Mouse (Mus musculus) megakaryocyte, embryonic 14.5 days (primary cell): ENCODE measurements around the gene Celf2. TPM values are rescaled to one million over a fixed set of nuclear protein-coding genes. Genes with fewer than 3 reads are reported as not detected.

Experiments
- H3K27me3 ChIP-seq: replicated peaks from 2 replicates; pipeline ENCODE3; 2012; ENCODE audit warnings: inconsistent platforms
- H3K36me3 ChIP-seq: replicated peaks from 2 replicates; pipeline ENCODE3; 2012; ENCODE audit warnings: low read length, inconsistent platforms, mixed read lengths
- H3K4me1 ChIP-seq: 2 replicates; pipeline ENCODE4 v1.6.1; 2012; ENCODE audit warnings: inconsistent platforms
- H3K4me3 ChIP-seq: replicated peaks from 2 replicates; pipeline ENCODE3; 2012; ENCODE audit warnings: moderate library complexity, mild to moderate bottlenecking, inconsistent platforms
- H3K9me3 ChIP-seq: 2 replicates; pipeline ENCODE4 v1.6.1; 2012; ENCODE audit warnings: inconsistent platforms
- FLI1 ChIP-seq: IDR thresholded peaks from 2 replicates; pipeline ENCODE4 v1.6.1; 2012; ENCODE audit warnings: low read length, inconsistent platforms, mixed read lengths
- GATA1 ChIP-seq: IDR thresholded peaks from 3 replicates; pipeline ENCODE4 v1.6.1; 2012; ENCODE audit warnings: mixed read lengths, low read length, inconsistent platforms, borderline replicate concordance
- polyA plus RNA-seq: library from polyadenylated mRNA; stranded (reverse); fragments of >175 nt; gene quantifications from 2 replicates; pipeline ENCODE4 v1.2.3, GENCODE M21; 2012; ENCODE audit warnings: low replicate concordance; ENCODE audit not compliant: insufficient read depth

Gene Celf2
- polyA plus RNA-seq, 1 experiment = 4.8 TPM

DNA sequence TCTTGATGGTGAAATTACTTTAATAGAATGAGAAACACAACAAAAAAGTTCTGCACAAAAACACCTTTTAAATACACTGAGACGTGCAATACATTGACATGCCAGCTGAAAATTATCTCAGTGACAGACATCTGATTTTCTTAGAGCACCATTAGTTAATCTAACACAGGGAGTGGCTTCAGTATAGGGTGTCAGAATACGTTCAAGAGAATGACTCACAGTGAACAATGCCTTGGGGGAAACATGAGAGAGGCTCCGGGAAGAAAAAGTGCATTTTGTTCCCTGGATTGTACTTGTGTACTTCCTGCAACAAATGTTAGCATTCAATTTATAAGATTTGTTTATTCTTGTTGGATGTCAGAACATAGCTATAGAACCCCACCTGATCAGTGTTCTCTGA, 487.2 kb downstream of the Celf2 start:
- Histone ChIP-seq H3K4me1 (no peaks in the 10 kb centered on the region), H3K4me3 (no peak overlapping the region), H3K27me3 (no peaks in the 10 kb centered on the region), H3K9me3 (peaks cover 9% of the 10 kb centered on the region), H3K36me3 (no peaks in the 10 kb centered on the region)
- no peak for TF ChIP-seq GATA1

DNA sequence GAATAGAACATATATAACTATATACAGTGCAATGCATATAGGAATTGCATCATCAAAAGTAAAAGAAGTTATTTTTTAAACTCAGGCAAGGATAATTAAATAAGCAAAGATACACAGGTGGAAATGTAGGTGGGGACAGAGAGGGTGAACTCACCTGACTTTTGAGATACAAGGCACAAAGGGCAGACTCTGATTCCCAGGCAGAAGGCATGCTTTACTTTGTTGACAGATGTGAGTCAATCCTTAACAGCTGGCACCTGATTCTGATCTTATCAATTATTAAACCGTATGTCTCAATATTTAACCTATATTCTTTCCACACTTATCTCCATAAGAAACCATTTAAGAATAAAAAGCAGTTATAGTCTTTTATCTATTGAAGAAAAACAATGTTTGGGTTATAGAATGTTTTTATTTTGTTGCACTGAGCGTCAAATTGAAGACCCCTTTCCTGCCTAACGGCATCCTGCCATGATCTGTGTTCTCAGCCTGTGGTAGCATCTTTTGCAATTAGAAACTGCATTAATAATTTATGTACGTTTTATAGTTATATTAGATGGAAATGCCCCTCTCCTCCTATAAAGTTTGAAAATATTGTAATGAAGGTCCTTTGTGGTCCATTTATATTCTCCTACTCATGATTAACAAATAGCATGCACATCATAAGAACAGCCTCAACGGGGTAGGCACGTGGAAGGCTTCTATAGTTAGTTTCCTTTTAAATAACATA, 491.8 kb downstream of the Celf2 start:
- Histone ChIP-seq H3K27me3 (no peaks in the 10 kb centered on the region), H3K36me3 (no peaks in the 10 kb centered on the region), H3K4me1 (no peaks in the 10 kb centered on the region), H3K4me3 (no peak overlapping the region), H3K9me3 (peaks cover 9% of the 10 kb centered on the region)
- TF ChIP-seq GATA1 (no peak), FLI1 (no peak)

DNA sequence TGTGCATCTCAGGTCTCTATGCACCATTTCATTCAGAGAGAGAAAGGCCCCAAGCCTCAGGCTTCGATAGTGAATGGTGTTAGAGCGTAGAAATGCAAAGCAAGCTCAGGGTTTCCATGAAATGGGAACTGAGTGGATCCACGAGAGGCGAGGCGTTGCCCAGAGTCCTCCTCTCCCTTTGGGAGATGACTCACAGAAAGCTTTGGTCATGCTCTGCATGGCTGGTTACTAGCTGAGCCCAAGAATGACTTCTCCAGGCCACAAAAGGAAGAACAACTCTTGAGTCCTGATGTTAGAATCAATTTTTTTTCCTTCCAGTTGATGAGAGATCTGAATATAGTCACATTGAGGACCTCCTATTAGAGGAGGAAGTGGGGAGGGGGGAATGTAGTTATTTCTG, 496.2 kb downstream of the Celf2 start:
- Histone ChIP-seq H3K36me3 (no peaks in the 10 kb centered on the region), H3K27me3 (no peaks in the 10 kb centered on the region), H3K4me3 (no peak overlapping the region), H3K9me3 (no peaks in the 10 kb centered on the region), H3K4me1 (no peaks in the 10 kb centered on the region)
- TF ChIP-seq GATA1 (no peak), FLI1 (no peak)

DNA sequence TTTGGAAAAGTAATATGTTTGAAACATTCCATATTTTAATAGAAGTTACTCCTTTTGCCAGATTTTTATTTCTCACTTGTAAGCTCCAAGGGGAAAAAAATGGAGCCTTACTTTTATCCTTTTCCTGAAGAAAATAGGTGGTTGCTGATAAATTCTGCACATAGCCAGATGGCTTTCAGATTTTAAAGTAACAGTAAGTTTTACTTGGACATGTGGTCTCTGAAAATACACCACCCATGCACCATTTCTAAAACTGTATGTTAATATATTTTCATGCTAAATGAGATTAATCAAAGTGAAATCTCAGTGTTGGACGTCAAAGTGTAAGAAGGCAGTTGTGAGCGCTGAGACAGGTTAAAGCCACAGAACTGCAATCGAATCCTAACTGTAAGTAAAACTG, 502.5 kb downstream of the Celf2 start:
- TF ChIP-seq GATA1 (no peak), FLI1 (no peak)
- Histone ChIP-seq H3K27me3 (no peaks in the 10 kb centered on the region), H3K4me1 (peaks cover 3% of the 10 kb centered on the region; the same call in 1 of the 2 replicates), H3K4me3 (no peak overlapping the region), H3K9me3 (no peaks in the 10 kb centered on the region), H3K36me3 (no peaks in the 10 kb centered on the region)

DNA sequence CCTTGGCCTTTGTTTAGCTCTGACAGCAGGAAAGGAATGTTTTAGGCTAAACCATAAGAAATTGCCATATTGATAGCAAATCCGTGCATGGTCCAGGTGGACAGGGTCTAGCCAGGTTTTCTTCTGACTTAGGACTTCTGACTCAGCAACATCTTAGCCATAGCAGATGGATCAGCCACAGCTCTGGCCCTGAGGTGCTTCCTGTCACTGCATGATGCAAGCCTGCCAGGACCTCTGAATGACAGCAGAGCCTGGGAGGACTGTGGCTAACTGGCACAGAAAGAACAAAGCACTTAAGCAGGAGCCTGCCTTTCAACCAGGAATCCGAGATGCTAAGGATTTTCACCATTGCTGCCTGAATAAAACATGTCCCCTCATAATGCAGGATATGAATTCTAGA, 507.4 kb downstream of the Celf2 start:
- H3K9me3 ChIP-seq = peaks cover 7% of the 10 kb centered on the region
- H3K4me3 ChIP-seq = no peak overlapping the region
- no peak for TF ChIP-seq FLI1
- no peak for TF ChIP-seq GATA1
- no peaks in the 10 kb centered on the region for H3K36me3 ChIP-seq
- no peaks in the 10 kb centered on the region for H3K27me3 ChIP-seq
- peaks cover 4% of the 10 kb centered on the region; the same call in 1 of the 2 replicates for H3K4me1 ChIP-seq

DNA sequence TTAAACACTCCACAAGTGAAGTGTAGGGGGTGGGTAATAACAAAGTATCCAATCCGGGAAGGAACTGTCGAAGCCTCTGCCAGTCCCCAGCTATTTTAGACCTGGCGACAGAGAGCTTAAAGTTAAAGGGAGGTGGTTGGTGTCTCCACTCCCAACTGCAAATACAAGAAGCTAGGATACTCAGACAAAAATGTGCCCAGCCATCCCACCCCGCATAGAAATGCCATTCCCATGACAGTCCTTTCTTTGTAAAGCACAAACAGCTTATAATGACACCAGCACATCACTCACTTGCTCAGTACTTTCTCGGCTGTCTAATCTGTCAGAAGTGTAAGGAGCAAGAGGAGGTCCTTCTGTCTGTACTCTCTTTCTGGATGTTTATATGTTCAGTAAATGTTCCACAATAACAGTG, 518.3 kb downstream of the Celf2 start:
- Histone ChIP-seq H3K4me1 (no peaks in the 10 kb centered on the region), H3K27me3 (no peaks in the 10 kb centered on the region), H3K9me3 (no peaks in the 10 kb centered on the region), H3K4me3 (no peak overlapping the region), H3K36me3 (no peaks in the 10 kb centered on the region)
- TF ChIP-seq FLI1 = no peak
- no peak for TF ChIP-seq GATA1

DNA sequence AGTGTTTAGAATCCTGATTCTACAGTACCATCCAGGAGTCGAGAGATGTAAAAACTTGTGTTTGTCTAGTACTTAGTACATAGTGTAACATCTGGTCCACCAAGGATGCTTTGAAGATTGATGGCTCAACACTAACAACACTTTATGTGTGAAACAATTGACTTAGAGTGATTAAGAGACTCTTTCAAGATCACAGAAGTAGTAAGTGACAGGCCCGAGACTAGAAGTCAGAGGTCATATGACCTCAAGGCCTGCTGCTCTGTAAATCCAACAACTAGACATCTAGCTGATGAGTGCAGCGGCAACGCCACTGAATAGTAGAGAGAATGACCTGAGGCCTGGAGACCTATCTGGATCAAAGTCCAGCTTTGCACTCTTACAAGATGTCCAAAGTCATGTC, 523.7 kb downstream of the Celf2 start:
- H3K36me3 ChIP-seq = no peaks in the 10 kb centered on the region
- H3K27me3 ChIP-seq = no peaks in the 10 kb centered on the region
- no peaks in the 10 kb centered on the region for H3K9me3 ChIP-seq
- no peaks in the 10 kb centered on the region for H3K4me1 ChIP-seq
- H3K4me3 ChIP-seq = no peak overlapping the region
- TF ChIP-seq GATA1 = no peak
- no peak for TF ChIP-seq FLI1

DNA sequence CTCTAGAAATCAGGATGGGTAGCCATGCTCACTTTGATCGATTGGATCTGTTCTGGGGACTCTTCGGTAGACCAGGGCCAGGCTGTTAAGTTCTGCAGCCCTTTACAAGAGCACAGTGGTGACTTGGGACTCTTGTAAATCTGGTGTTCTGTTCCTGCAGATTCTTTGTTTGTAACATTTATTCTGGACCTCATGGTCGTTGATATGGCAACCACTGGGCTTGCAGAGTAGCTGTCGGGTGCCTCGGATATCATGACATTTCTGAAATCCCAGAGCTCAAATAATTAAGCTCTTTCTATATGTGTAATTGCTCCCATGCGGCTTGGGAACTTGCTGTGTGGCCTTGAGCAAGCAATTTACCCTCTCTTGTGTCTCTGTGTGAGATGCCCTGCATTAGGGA, 525.5 kb downstream of the Celf2 start:
- Histone ChIP-seq H3K27me3 (no peaks in the 10 kb centered on the region), H3K4me1 (no peaks in the 10 kb centered on the region), H3K36me3 (no peaks in the 10 kb centered on the region), H3K9me3 (no peaks in the 10 kb centered on the region), H3K4me3 (no peak overlapping the region)
- no peak for TF ChIP-seq FLI1
- TF ChIP-seq GATA1 = no peak

DNA sequence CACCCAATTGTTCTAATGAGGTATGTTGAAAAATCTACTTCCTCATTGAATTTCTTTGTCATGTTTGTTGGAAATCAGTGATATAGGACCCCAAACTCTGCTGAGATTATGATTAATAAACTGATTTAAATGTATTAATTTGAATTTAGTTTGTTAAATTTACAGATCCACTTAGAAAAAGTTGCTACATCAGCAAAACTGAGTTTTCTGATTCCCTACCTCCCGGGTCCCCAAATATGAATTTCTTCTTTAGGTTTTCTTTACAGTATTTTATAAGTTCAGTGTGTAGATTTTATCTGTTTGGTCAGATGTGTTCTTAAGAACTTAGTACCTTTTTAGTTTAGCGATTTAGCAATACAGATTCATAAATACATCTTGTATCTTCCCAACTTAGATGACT, 533.1 kb downstream of the Celf2 start:
- TF ChIP-seq FLI1 (no peak), GATA1 (no peak)
- no peak overlapping the region for H3K4me3 ChIP-seq
- H3K27me3 ChIP-seq = no peaks in the 10 kb centered on the region
- no peaks in the 10 kb centered on the region for H3K36me3 ChIP-seq
- H3K9me3 ChIP-seq = no peaks in the 10 kb centered on the region
- no peaks in the 10 kb centered on the region for H3K4me1 ChIP-seq

DNA sequence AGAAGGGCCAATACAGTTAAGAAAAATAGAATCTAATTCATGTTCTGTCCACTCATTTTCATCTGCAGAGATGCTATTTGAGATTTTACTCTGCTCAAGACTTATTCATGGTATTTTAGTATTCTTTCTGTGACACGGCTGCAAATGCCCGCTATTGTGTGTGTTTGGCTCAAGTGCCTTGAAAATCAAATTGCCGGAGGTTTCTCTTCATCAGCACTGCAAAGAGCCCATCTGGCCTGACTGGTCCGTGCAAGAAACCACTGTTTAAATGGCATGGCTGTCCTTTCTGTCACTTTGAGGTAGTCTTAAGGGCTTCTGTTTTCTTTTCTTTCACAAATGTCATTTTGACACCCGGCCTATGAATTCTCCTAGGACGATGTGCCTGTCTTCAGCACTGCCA, 540.1 kb downstream of the Celf2 start:
- no peaks in the 10 kb centered on the region for H3K4me1 ChIP-seq
- no peaks in the 10 kb centered on the region for H3K36me3 ChIP-seq
- H3K9me3 ChIP-seq = no peaks in the 10 kb centered on the region
- H3K4me3 ChIP-seq = no peak overlapping the region
- TF ChIP-seq FLI1 (no peak), GATA1 (no peak)
- no peaks in the 10 kb centered on the region for H3K27me3 ChIP-seq

DNA sequence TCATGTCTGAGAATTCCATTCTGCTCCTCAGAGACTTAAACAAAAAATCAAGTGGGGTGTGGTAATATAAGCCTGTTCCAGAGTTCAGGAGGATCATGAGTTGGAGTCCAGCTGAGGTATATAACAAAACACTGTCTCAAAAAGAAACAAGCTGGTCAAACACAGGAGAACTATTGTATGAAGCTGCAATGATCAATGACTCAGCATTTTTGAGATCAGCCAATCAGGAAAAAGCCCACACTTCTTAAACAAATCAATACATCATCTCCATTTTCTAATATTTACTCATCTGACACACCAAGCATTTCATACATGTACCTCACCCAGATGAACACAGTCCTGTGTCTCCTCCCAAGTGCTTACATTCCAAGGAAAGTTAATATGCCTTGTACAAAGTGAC, 544.1 kb downstream of the Celf2 start:
- Histone ChIP-seq H3K9me3 (no peaks in the 10 kb centered on the region), H3K4me3 (no peak overlapping the region), H3K4me1 (no peaks in the 10 kb centered on the region), H3K36me3 (no peaks in the 10 kb centered on the region), H3K27me3 (no peaks in the 10 kb centered on the region)
- TF ChIP-seq FLI1 (no peak), GATA1 (no peak)

DNA sequence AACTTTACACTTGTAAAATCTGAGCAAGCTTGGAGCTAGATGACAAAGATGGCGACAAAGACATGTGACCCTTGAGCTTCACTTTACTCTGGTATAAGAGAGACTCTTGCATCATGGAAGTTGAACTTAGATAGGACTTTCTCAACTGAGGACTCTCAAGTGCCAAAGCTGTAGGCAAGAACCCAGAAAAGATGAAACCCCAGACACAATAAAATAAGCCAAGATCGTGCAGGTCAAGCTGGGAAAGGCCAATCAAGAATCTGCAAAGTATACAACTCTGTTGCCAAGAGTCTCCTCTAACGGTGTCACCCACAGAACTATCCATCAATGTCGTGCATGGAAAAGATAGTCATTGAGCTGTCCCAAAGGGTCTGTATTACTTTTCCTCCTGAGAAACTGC, 558.7 kb downstream of the Celf2 start:
- Histone ChIP-seq H3K4me3 (no peak overlapping the region), H3K4me1 (no peaks in the 10 kb centered on the region), H3K9me3 (no peaks in the 10 kb centered on the region), H3K27me3 (no peaks in the 10 kb centered on the region), H3K36me3 (no peaks in the 10 kb centered on the region)
- TF ChIP-seq FLI1 (no peak), GATA1 (no peak)
